Mouse (Mus musculus): ENCODE results near the gene Cyth1. TPM values are rescaled to one million over a fixed set of nuclear protein-coding genes. Genes with fewer than 3 reads are reported as not detected.

Gene Cyth1
- polyA plus RNA-seq, 1 experiment from 2014 or later, result 12.2 TPM

- no peaks in the 10 kb centered on the region for H3K27me3 ChIP-seq (ENCODE audit: control insufficient read depth, insufficient read depth, low read length)
- H3K9ac ChIP-seq (ENCODE audit: low read length), result no peak overlapping the region
- 82% methylated on average over 7 of the region's 7 CpGs for WGBS
- H3K36me3 ChIP-seq (ENCODE audit: control insufficient read depth, insufficient read depth, low read length), result peaks cover 14% of the 10 kb centered on the region
- no peak overlapping the region for H3K4me3 ChIP-seq (replicated peaks; ENCODE audit: low read length)
- H3K9me3 ChIP-seq (replicated peaks; ENCODE audit: control insufficient read depth, low read length), result no peaks in the 10 kb centered on the region
- no peak overlapping the region for H3K4me2 ChIP-seq (ENCODE audit: low read depth, low read length)
- no peak for ATAC-seq (ENCODE audit: insufficient read depth, low FRiP score)
- no peaks in the 10 kb centered on the region for H3K4me1 ChIP-seq (ENCODE audit: control insufficient read depth, insufficient read depth, low read length)
- no peak overlapping the region for H3K27ac ChIP-seq (ENCODE audit: low read length)
These were observed 68.2 kb downstream of the Cyth1 start for GRCm38 (mm10) chr11:118180199-118180598.

GRCm38 (mm10) chr11:118178236-118178635, 70.2 kb downstream of the Cyth1 start:
- Histone ChIP-seq H3K4me3 (replicated peaks; ENCODE audit: low read length) (no peak overlapping the region), H3K4me1 (ENCODE audit: control insufficient read depth, insufficient read depth, low read length) (no peaks in the 10 kb centered on the region), H3K27ac (ENCODE audit: low read length) (no peak overlapping the region), H3K27me3 (ENCODE audit: control insufficient read depth, insufficient read depth, low read length) (no peaks in the 10 kb centered on the region), H3K4me2 (ENCODE audit: low read depth, low read length) (no peak overlapping the region), H3K9ac (ENCODE audit: low read length) (no peak overlapping the region), H3K9me3 (replicated peaks; ENCODE audit: control insufficient read depth, low read length) (no peaks in the 10 kb centered on the region), H3K36me3 (ENCODE audit: control insufficient read depth, insufficient read depth, low read length) (peaks cover 17% of the 10 kb centered on the region)
- 82% methylated on average over 5 of the region's 5 CpGs for WGBS
- no peak for ATAC-seq (ENCODE audit: insufficient read depth, low FRiP score)

- ATAC-seq (ENCODE audit: insufficient read depth, low FRiP score), result no peak
- H3K27me3 ChIP-seq (ENCODE audit: control insufficient read depth, insufficient read depth, low read length), result no peaks in the 10 kb centered on the region
- H3K27ac ChIP-seq (ENCODE audit: low read length), result peak overlapping the region; percentile 26; the same call in 1 of the 2 replicates
- peaks cover 8% of the 10 kb centered on the region for H3K36me3 ChIP-seq (ENCODE audit: control insufficient read depth, insufficient read depth, low read length)
- no peak overlapping the region for H3K4me2 ChIP-seq (ENCODE audit: low read depth, low read length)
- H3K9me3 ChIP-seq (replicated peaks; ENCODE audit: control insufficient read depth, low read length), result no peaks in the 10 kb centered on the region
- no peak overlapping the region for H3K9ac ChIP-seq (ENCODE audit: low read length)
- no peaks in the 10 kb centered on the region for H3K4me1 ChIP-seq (ENCODE audit: control insufficient read depth, insufficient read depth, low read length)
- WGBS, result 62% methylated on average over 7 of the region's 7 CpGs
- no peak overlapping the region for H3K4me3 ChIP-seq (replicated peaks; ENCODE audit: low read length)
These were observed 73.6 kb downstream of the Cyth1 start for GRCm38 (mm10) chr11:118174752-118175151.

GRCm38 (mm10) chr11:118172768-118173167, 75.6 kb downstream of the Cyth1 start:
- no peak for ATAC-seq (ENCODE audit: insufficient read depth, low FRiP score)
- Histone ChIP-seq H3K27ac (ENCODE audit: low read length) (no peak overlapping the region), H3K36me3 (ENCODE audit: control insufficient read depth, insufficient read depth, low read length) (peaks cover 8% of the 10 kb centered on the region), H3K4me1 (ENCODE audit: control insufficient read depth, insufficient read depth, low read length) (no peaks in the 10 kb centered on the region), H3K4me2 (ENCODE audit: low read depth, low read length) (no peak overlapping the region), H3K9ac (ENCODE audit: low read length) (no peak overlapping the region), H3K4me3 (replicated peaks; ENCODE audit: low read length) (no peak overlapping the region), H3K9me3 (replicated peaks; ENCODE audit: control insufficient read depth, low read length) (no peaks in the 10 kb centered on the region), H3K27me3 (ENCODE audit: control insufficient read depth, insufficient read depth, low read length) (no peaks in the 10 kb centered on the region)
- 79% methylated on average over 5 of the region's 5 CpGs for WGBS

GRCm38 (mm10) chr11:118170333-118170732, 78.1 kb downstream of the Cyth1 start:
- no peaks in the 10 kb centered on the region for H3K27me3 ChIP-seq (ENCODE audit: control insufficient read depth, insufficient read depth, low read length)
- H3K4me3 ChIP-seq (replicated peaks; ENCODE audit: low read length), result no peak overlapping the region
- H3K27ac ChIP-seq (ENCODE audit: low read length), result no peak overlapping the region
- ATAC-seq (ENCODE audit: insufficient read depth, low FRiP score), result no peak
- H3K4me1 ChIP-seq (ENCODE audit: control insufficient read depth, insufficient read depth, low read length), result peaks cover 11% of the 10 kb centered on the region
- H3K4me2 ChIP-seq (ENCODE audit: low read depth, low read length), result no peak overlapping the region
- no peak overlapping the region for H3K9ac ChIP-seq (ENCODE audit: low read length)
- H3K36me3 ChIP-seq (ENCODE audit: control insufficient read depth, insufficient read depth, low read length), result peaks cover 3% of the 10 kb centered on the region; the same call in 1 of the 2 replicates
- 82% methylated on average over 5 of the region's 5 CpGs for WGBS
- H3K9me3 ChIP-seq (replicated peaks; ENCODE audit: control insufficient read depth, low read length), result no peaks in the 10 kb centered on the region

- Histone ChIP-seq H3K9ac (ENCODE audit: low read length) (no peak overlapping the region), H3K27ac (ENCODE audit: low read length) (no peak overlapping the region), H3K9me3 (replicated peaks; ENCODE audit: control insufficient read depth, low read length) (no peaks in the 10 kb centered on the region), H3K4me2 (ENCODE audit: low read depth, low read length) (no peak overlapping the region), H3K4me3 (replicated peaks; ENCODE audit: low read length) (no peak overlapping the region), H3K27me3 (ENCODE audit: control insufficient read depth, insufficient read depth, low read length) (no peaks in the 10 kb centered on the region), H3K4me1 (ENCODE audit: control insufficient read depth, insufficient read depth, low read length) (peaks cover 14% of the 10 kb centered on the region), H3K36me3 (ENCODE audit: control insufficient read depth, insufficient read depth, low read length) (no peaks in the 10 kb centered on the region)
- 85% methylated on average over 9 of the region's 9 CpGs for WGBS
- no peak for ATAC-seq (ENCODE audit: insufficient read depth, low FRiP score)
These were observed 79.7 kb downstream of the Cyth1 start for GRCm38 (mm10) chr11:118168714-118169113.

GRCm38 (mm10) chr11:118166626-118167025, 81.8 kb downstream of the Cyth1 start:
- Histone ChIP-seq H3K9ac (ENCODE audit: low read length) (no peak overlapping the region), H3K4me3 (replicated peaks; ENCODE audit: low read length) (no peak overlapping the region), H3K27me3 (ENCODE audit: control insufficient read depth, insufficient read depth, low read length) (no peaks in the 10 kb centered on the region), H3K9me3 (replicated peaks; ENCODE audit: control insufficient read depth, low read length) (no peaks in the 10 kb centered on the region), H3K4me2 (ENCODE audit: low read depth, low read length) (no peak overlapping the region), H3K36me3 (ENCODE audit: control insufficient read depth, insufficient read depth, low read length) (no peaks in the 10 kb centered on the region), H3K4me1 (ENCODE audit: control insufficient read depth, insufficient read depth, low read length) (peaks cover 14% of the 10 kb centered on the region), H3K27ac (ENCODE audit: low read length) (no peak overlapping the region)
- no peak for ATAC-seq (ENCODE audit: insufficient read depth, low FRiP score)
- WGBS, result 84% methylated on average over 5 of the region's 5 CpGs

- H3K36me3 ChIP-seq (ENCODE audit: control insufficient read depth, insufficient read depth, low read length), result no peaks in the 10 kb centered on the region
- H3K4me1 ChIP-seq (ENCODE audit: control insufficient read depth, insufficient read depth, low read length), result peaks cover 22% of the 10 kb centered on the region
- ATAC-seq (ENCODE audit: insufficient read depth, low FRiP score), result peak; percentile 57
- no peaks in the 10 kb centered on the region for H3K27me3 ChIP-seq (ENCODE audit: control insufficient read depth, insufficient read depth, low read length)
- 52% methylated on average over 11 of the region's 11 CpGs for WGBS
- H3K4me3 ChIP-seq (replicated peaks; ENCODE audit: low read length), result no peak overlapping the region
- H3K4me2 ChIP-seq (ENCODE audit: low read depth, low read length), result no peak overlapping the region
- peak overlapping the region; percentile 62 for H3K27ac ChIP-seq (ENCODE audit: low read length)
- no peaks in the 10 kb centered on the region for H3K9me3 ChIP-seq (replicated peaks; ENCODE audit: control insufficient read depth, low read length)
- 0 out of 2 replicates have a peak overlapping the region, but pooled peaks have one; percentile 37 for H3K9ac ChIP-seq (ENCODE audit: low read length)
These were observed 82.7 kb downstream of the Cyth1 start for GRCm38 (mm10) chr11:118165681-118166080.

- H3K36me3 ChIP-seq (ENCODE audit: control insufficient read depth, insufficient read depth, low read length), result no peaks in the 10 kb centered on the region
- no peaks in the 10 kb centered on the region for H3K9me3 ChIP-seq (replicated peaks; ENCODE audit: control insufficient read depth, low read length)
- H3K4me2 ChIP-seq (ENCODE audit: low read depth, low read length), result no peak overlapping the region
- peaks cover 22% of the 10 kb centered on the region for H3K4me1 ChIP-seq (ENCODE audit: control insufficient read depth, insufficient read depth, low read length)
- H3K27ac ChIP-seq (ENCODE audit: low read length), result no peak overlapping the region; the same call in 1 of the 2 replicates
- no peak overlapping the region for H3K4me3 ChIP-seq (replicated peaks; ENCODE audit: low read length)
- no peak overlapping the region for H3K9ac ChIP-seq (ENCODE audit: low read length)
- 73% methylated on average over 8 of the region's 8 CpGs for WGBS
- no peaks in the 10 kb centered on the region for H3K27me3 ChIP-seq (ENCODE audit: control insufficient read depth, insufficient read depth, low read length)
- no peak for ATAC-seq (ENCODE audit: insufficient read depth, low FRiP score)
These were observed 83.8 kb downstream of the Cyth1 start for GRCm38 (mm10) chr11:118164566-118164965.

- no peak overlapping the region for H3K27ac ChIP-seq (ENCODE audit: low read length)
- peaks cover 22% of the 10 kb centered on the region for H3K4me1 ChIP-seq (ENCODE audit: control insufficient read depth, insufficient read depth, low read length)
- no peaks in the 10 kb centered on the region for H3K9me3 ChIP-seq (replicated peaks; ENCODE audit: control insufficient read depth, low read length)
- no peak overlapping the region for H3K4me2 ChIP-seq (ENCODE audit: low read depth, low read length)
- 72% methylated on average over 10 of the region's 10 CpGs for WGBS
- no peak overlapping the region for H3K4me3 ChIP-seq (replicated peaks; ENCODE audit: low read length)
- no peak for ATAC-seq (ENCODE audit: insufficient read depth, low FRiP score)
- no peak overlapping the region for H3K9ac ChIP-seq (ENCODE audit: low read length)
- H3K36me3 ChIP-seq (ENCODE audit: control insufficient read depth, insufficient read depth, low read length), result no peaks in the 10 kb centered on the region
- H3K27me3 ChIP-seq (ENCODE audit: control insufficient read depth, insufficient read depth, low read length), result no peaks in the 10 kb centered on the region
These were observed 86.1 kb downstream of the Cyth1 start for GRCm38 (mm10) chr11:118162245-118162644.
